Mouse (Mus musculus) gastrocnemius, postnatal 14 days (tissue): ENCODE measurements around the gene Kpna4. TPM values are rescaled to one million over a fixed set of nuclear protein-coding genes. Genes with fewer than 3 reads are reported as not detected.
"Not testable (repeated sequence)": the region's sequence is repeated elsewhere in the genome, so short reads cannot be mapped to it uniquely, and the experiment has no call there.

ENCODE experiments used
- DNase-seq: peaks from one replicate; pipeline ENCODE4 v3.0.0; 2021; ENCODE audit warnings: mixed read lengths
- intact Hi-C: fragments of 180-260 bp; cut with DNase I; formaldehyde crosslinking; loops from one replicate; pipeline ENCODE4 v1.15.1; 2025; ENCODE audit warnings: low total_unique reads
- total RNA-seq, 2 experiments: library from RNA; stranded (reverse); gene quantifications; 2 replicates each; pipeline ENCODE4 v1.2.3; 2021

Gene Kpna4
- total RNA-seq, 2 experiments from 2014 or later = 57.8 to 69.8 TPM

- intact Hi-C loops = no loop called here
- DNase-seq = no peak
Measured at GRCm38 (mm10) chr3:69020764-69021163, 106.1 kb downstream of the Kpna4 start.

- DNase-seq = no peak
Measured at GRCm38 (mm10) chr3:69020285-69020684, 106.6 kb downstream of the Kpna4 start.

GRCm38 (mm10) chr3:69018635-69019034 lies 108.3 kb downstream of the Kpna4 start:
- intact Hi-C loops, DNase-seq: not testable (repeated sequence)

More at GRCm38 (mm10) chr3:69020285-69020684, 106.6 kb downstream of the Kpna4 start:
- intact Hi-C loops = no loop called here

GRCm38 (mm10) chr3:69017181-69017580 lies 109.7 kb downstream of the Kpna4 start:
- intact Hi-C loops = no loop called here
- no peak for DNase-seq

Other genes with a start within 250 kb of the Kpna4 start
- gene Ift80, start 122.5 kb downstream of the Kpna4 start, total RNA-seq = 1 to 10 TPM; 3.4 to 4.8 TPM
- gene Smc4, start 122.4 kb downstream of the Kpna4 start, total RNA-seq = 10 to 100 TPM; 15.2 to 17.1 TPM
- gene Trim59, start 82.4 kb downstream of the Kpna4 start, total RNA-seq = 1 to 10 TPM; 3.8 to 3.9 TPM
- not detected for gene Arl14, start 95.3 kb upstream of the Kpna4 start, total RNA-seq
- 10 to 100 TPM; 33.8 to 34.5 TPM for gene Ppm1l, start 189.7 kb upstream of the Kpna4 start, total RNA-seq